Mouse (Mus musculus): ENCODE results near the gene Ces4a. TPM values are rescaled to one million over a fixed set of nuclear protein-coding genes. Genes with fewer than 3 reads are reported as not detected.

Gene Ces4a
- total and polyA plus RNA-seq, 2 experiments from 2014 or later = not detected

DNA sequence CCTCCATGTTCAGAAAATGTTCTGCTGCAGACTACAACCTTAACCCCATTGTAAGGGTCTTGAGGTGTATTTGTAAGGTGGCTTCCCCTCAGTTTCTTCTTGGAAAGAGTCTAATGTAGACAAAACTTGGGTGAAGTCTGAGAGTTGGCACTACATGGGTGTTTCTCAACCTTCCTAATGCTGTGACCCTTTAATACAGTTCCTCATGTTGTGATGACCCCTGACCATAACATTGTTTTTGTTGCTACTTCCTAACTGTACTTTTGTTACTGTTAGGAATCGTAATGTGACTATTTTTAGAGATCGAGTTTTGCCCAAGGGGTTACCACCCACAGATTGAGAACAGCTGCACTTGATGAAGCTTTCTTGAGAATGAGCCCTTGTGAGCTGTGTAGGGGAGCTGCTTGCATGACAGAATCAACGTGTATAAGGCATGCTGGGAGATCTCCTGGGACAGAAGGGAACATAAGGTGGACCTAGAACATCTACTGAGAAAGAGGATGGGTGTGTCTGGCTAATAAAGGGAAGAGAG lies 29.6 kb downstream of the Ces4a start:
- Histone ChIP-seq H3K27ac (ENCODE audit: low read depth) (no peak overlapping the region), H3K27me3 (ENCODE audit: control insufficient read depth, insufficient read depth, low read length) (no peaks in the 10 kb centered on the region), H3K4me1 (ENCODE audit: control insufficient read depth, insufficient read depth) (no peaks in the 10 kb centered on the region), H3K4me2 (ENCODE audit: low read depth, low read length) (no peak overlapping the region), H3K36me3 (replicated peaks; ENCODE audit: control insufficient read depth, insufficient read depth, low read length) (no peaks in the 10 kb centered on the region), H3K9me3 (replicated peaks; ENCODE audit: control insufficient read depth, low read length) (no peaks in the 10 kb centered on the region), H3K4me3 (ENCODE audit: low read depth, low read length) (no peak overlapping the region), H3K9ac (replicated peaks; ENCODE audit: low read depth, low read length) (no peak overlapping the region)
- ATAC-seq (ENCODE audit: insufficient read depth, low read depth) (no peak), DNase-seq (ENCODE audit: low spot score) (no peak)
- WGBS = 32% methylated on average over 3 of the region's 3 CpGs
- TF ChIP-seq EP300 (IDR thresholded peaks at IDR 0.05; ENCODE audit: low read depth) (no peak), CTCF (IDR thresholded peaks at IDR 0.05; ENCODE audit: low read depth) (no peak)

DNA sequence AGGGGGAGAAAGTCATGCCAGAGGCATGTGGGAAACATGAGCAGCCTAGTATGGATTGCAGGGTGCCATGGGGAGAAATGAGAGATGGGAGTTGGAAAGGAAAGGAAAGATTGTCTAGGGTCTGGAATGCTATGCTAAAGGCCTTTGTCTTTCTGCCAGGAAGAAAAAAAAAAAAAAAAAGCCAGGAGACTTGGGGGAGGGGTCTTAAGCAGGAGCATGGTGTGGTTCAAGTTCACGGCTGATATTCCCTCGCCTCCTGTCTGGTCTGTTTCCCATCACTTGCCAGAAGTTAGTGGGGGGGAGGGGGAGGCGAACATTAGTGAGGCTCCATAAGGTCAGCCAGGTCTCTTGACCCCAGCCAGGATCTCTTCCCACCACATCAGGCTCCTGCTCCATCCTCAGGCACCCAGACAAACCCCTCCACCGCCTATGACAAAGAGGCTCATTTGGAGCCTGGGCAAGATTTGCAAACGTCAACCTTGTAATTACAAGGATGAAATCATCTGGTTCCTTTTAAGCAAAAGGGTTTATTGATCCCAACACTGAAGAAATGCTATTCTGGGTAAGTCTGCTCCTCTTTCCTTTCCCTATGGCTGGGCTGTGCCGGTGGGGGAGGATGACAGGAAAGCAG lies 32.8 kb downstream of the Ces4a start:
- Histone ChIP-seq H3K36me3 (replicated peaks; ENCODE audit: control insufficient read depth, insufficient read depth, low read length) (no peaks in the 10 kb centered on the region), H3K4me1 (ENCODE audit: control insufficient read depth, insufficient read depth) (no peaks in the 10 kb centered on the region), H3K4me2 (ENCODE audit: low read depth, low read length) (no peak overlapping the region), H3K4me3 (ENCODE audit: low read depth, low read length) (no peak overlapping the region), H3K9ac (replicated peaks; ENCODE audit: low read depth, low read length) (no peak overlapping the region), H3K9me3 (replicated peaks; ENCODE audit: control insufficient read depth, low read length) (no peaks in the 10 kb centered on the region), H3K27me3 (ENCODE audit: control insufficient read depth, insufficient read depth, low read length) (no peaks in the 10 kb centered on the region), H3K27ac (ENCODE audit: low read depth) (no peak overlapping the region)
- WGBS = 30% methylated on average over 6 of the region's 6 CpGs
- DNase-seq (ENCODE audit: low spot score) = no peak
- ATAC-seq (ENCODE audit: insufficient read depth, low read depth) = no peak
- TF ChIP-seq EP300 (IDR thresholded peaks at IDR 0.05; ENCODE audit: low read depth) = no peak
- no peak for TF ChIP-seq CTCF (IDR thresholded peaks at IDR 0.05; ENCODE audit: low read depth)

- Histone ChIP-seq H3K4me2 (ENCODE audit: low read depth, low read length) (no peak overlapping the region), H3K36me3 (replicated peaks; ENCODE audit: control insufficient read depth, insufficient read depth, low read length) (no peaks in the 10 kb centered on the region), H3K4me1 (ENCODE audit: control insufficient read depth, insufficient read depth) (no peaks in the 10 kb centered on the region), H3K4me3 (ENCODE audit: low read depth, low read length) (no peak overlapping the region), H3K27me3 (ENCODE audit: control insufficient read depth, insufficient read depth, low read length) (no peaks in the 10 kb centered on the region), H3K9ac (replicated peaks; ENCODE audit: low read depth, low read length) (no peak overlapping the region), H3K27ac (ENCODE audit: low read depth) (no peak overlapping the region), H3K9me3 (replicated peaks; ENCODE audit: control insufficient read depth, low read length) (no peaks in the 10 kb centered on the region)
- WGBS = 86% methylated on average over 2 of the region's 2 CpGs
- ATAC-seq (ENCODE audit: insufficient read depth, low read depth) (no peak), DNase-seq (ENCODE audit: low spot score) (no peak)
- TF ChIP-seq CTCF (IDR thresholded peaks at IDR 0.05; ENCODE audit: low read depth) = no peak
- TF ChIP-seq EP300 (IDR thresholded peaks at IDR 0.05; ENCODE audit: low read depth) = no peak
Observed at GRCm38 (mm10) chr8:105165191-105165590, 33.6 kb downstream of the Ces4a start.

- Histone ChIP-seq H3K9ac (replicated peaks; ENCODE audit: low read depth, low read length) (no peak overlapping the region), H3K4me3 (ENCODE audit: low read depth, low read length) (no peak overlapping the region), H3K4me2 (ENCODE audit: low read depth, low read length) (no peak overlapping the region), H3K36me3 (replicated peaks; ENCODE audit: control insufficient read depth, insufficient read depth, low read length) (no peaks in the 10 kb centered on the region), H3K9me3 (replicated peaks; ENCODE audit: control insufficient read depth, low read length) (no peaks in the 10 kb centered on the region), H3K4me1 (ENCODE audit: control insufficient read depth, insufficient read depth) (no peaks in the 10 kb centered on the region), H3K27me3 (ENCODE audit: control insufficient read depth, insufficient read depth, low read length) (no peaks in the 10 kb centered on the region), H3K27ac (ENCODE audit: low read depth) (no peak overlapping the region)
- DNase-seq (ENCODE audit: low spot score) (no peak), ATAC-seq (ENCODE audit: insufficient read depth, low read depth) (no peak)
- WGBS = 77% methylated on average over 2 of the region's 2 CpGs
- TF ChIP-seq CTCF (IDR thresholded peaks at IDR 0.05; ENCODE audit: low read depth) (no peak), EP300 (IDR thresholded peaks at IDR 0.05; ENCODE audit: low read depth) (no peak)
Observed at GRCm38 (mm10) chr8:105167116-105167515, 35.5 kb downstream of the Ces4a start.

DNA sequence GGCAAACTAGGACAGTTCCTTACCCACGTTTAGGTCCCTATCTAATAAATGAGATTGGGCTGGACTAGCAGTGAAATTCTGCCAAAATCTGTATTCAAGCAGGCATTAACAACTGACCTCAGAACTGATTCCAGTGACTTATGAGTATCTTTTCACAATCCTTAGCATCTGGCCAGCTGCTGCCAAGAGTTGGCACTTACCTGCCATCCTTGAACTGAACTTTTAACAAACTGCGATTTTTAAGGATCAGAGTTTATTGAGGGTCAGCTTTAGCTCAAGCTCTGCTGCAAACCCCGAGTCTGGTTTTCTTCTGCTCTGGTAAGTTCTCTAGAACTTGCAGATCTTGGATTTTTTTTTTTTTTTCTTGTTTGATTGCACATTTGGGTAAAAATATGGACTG lies 38.0 kb downstream of the Ces4a start:
- Histone ChIP-seq H3K4me1 (ENCODE audit: control insufficient read depth, insufficient read depth) (0 out of 2 replicates have a peak, but pooled peaks cover 6% of the 10 kb centered on the region), H3K36me3 (replicated peaks; ENCODE audit: control insufficient read depth, insufficient read depth, low read length) (no peaks in the 10 kb centered on the region), H3K9ac (replicated peaks; ENCODE audit: low read depth, low read length) (no peak overlapping the region; the same call in 1 of the 2 replicates), H3K4me3 (ENCODE audit: low read depth, low read length) (no peak overlapping the region), H3K4me2 (ENCODE audit: low read depth, low read length) (no peak overlapping the region), H3K27me3 (ENCODE audit: control insufficient read depth, insufficient read depth, low read length) (no peaks in the 10 kb centered on the region), H3K9me3 (replicated peaks; ENCODE audit: control insufficient read depth, low read length) (no peaks in the 10 kb centered on the region), H3K27ac (ENCODE audit: low read depth) (no peak overlapping the region)
- DNase-seq (ENCODE audit: low spot score) (no peak), ATAC-seq (ENCODE audit: insufficient read depth, low read depth) (no peak)
- TF ChIP-seq EP300 (IDR thresholded peaks at IDR 0.05; ENCODE audit: low read depth) = no peak
- TF ChIP-seq CTCF (IDR thresholded peaks at IDR 0.05; ENCODE audit: low read depth) = no peak
- WGBS = 54% methylated on average over 3 of the region's 3 CpGs

DNA sequence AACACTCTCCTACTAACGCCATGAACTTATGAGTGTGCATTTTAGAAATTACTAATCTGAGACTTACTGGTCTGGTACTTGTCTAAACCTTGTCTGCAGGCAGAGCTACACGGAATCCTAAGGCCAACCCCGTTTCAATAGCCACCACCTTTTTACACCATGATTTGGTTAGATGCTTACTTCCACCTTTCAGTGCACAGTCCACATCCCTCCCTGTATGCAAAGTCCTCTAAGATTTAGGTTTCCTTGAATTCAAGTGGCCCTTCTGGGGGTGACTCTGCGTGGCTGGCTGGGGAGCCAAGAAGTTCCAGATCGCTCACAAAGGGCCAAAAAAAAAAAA lies 38.4 kb downstream of the Ces4a start:
- Histone ChIP-seq H3K9me3 (replicated peaks; ENCODE audit: control insufficient read depth, low read length) (no peaks in the 10 kb centered on the region), H3K4me2 (ENCODE audit: low read depth, low read length) (peak overlapping the region; percentile 81), H3K9ac (replicated peaks; ENCODE audit: low read depth, low read length) (peak overlapping the region; percentile 94), H3K27me3 (ENCODE audit: control insufficient read depth, insufficient read depth, low read length) (no peaks in the 10 kb centered on the region), H3K27ac (ENCODE audit: low read depth) (peak overlapping the region; percentile 97), H3K4me1 (ENCODE audit: control insufficient read depth, insufficient read depth) (0 out of 2 replicates have a peak, but pooled peaks cover 6% of the 10 kb centered on the region), H3K36me3 (replicated peaks; ENCODE audit: control insufficient read depth, insufficient read depth, low read length) (no peaks in the 10 kb centered on the region), H3K4me3 (ENCODE audit: low read depth, low read length) (peak overlapping the region; percentile 96)
- TF ChIP-seq EP300 (IDR thresholded peaks at IDR 0.05; ENCODE audit: low read depth) (no peak), CTCF (IDR thresholded peaks at IDR 0.05; ENCODE audit: low read depth) (no peak)
- 1% methylated on average over 5 of the region's 5 CpGs for WGBS
- ATAC-seq (ENCODE audit: insufficient read depth, low read depth) (peak; percentile 3; the same call in 1 of the 2 replicates), DNase-seq (ENCODE audit: low spot score) (no peak)
